Mouse (Mus musculus) left cerebral cortex, postnatal 10 days (tissue): ENCODE data around the gene Olfr494. TPM values are rescaled to one million over a fixed set of nuclear protein-coding genes. Genes with fewer than 3 reads are reported as not detected.

Experiments
- DNase-seq, 2 experiments: peaks; one replicate each; pipeline ENCODE4 v3.0.0; 2021 to 2022; ENCODE audit warnings: low spot score in 2 of 2, mixed read lengths in 1 of 2; ENCODE audit errors: extremely low spot score in 1 of 2
- intact Hi-C: fragments of 180-260 bp; cut with DNase I; formaldehyde crosslinking; loops from one replicate; pipeline ENCODE4 v1.15.1; 2025
- total RNA-seq, 2 experiments: library from RNA; stranded (reverse); gene quantifications; 2 replicates each; pipeline ENCODE4 v1.2.3; 2021

Olfr494 gene
- not detected for total RNA-seq

GRCm38 (mm10) chr7:108365035-108365434 is at the start of gene Olfr494:
TSS of gene Olfr494 (plus strand) at chr7:108365335.
- intact Hi-C loops: no loop called here
- no peak for DNase-seq

- intact Hi-C loops: no loop called here
- DNase-seq: no peak
Measured at GRCm38 (mm10) chr7:108323574-108323973, 41.6 kb upstream of the Olfr494 start, which contains the start of gene Olfr492. TSS of gene Olfr492 (minus strand) at chr7:108323674.

- DNase-seq: no peak
- intact Hi-C loops: no loop called here
Measured at GRCm38 (mm10) chr7:108346879-108347278, 18.3 kb upstream of the Olfr494 start, which contains the start of gene Olfr493. TSS of gene Olfr493 (minus strand) at chr7:108346979.

- DNase-seq: no peak
- intact Hi-C loops: no loop called here
Measured at GRCm38 (mm10) chr7:108392867-108393266, 27.7 kb downstream of the Olfr494 start, which contains the start of gene Olfr495. TSS of gene Olfr495 (plus strand) at chr7:108393167.

Other genes starting within 250 kb of the Olfr494 start
- gene Olfr484, start 237.9 kb upstream of the Olfr494 start, total RNA-seq: not detected
- not detected for gene Olfr485, start 205.5 kb upstream of the Olfr494 start, total RNA-seq
- not detected for gene Olfr486, start 192.6 kb upstream of the Olfr494 start, total RNA-seq
- gene Olfr487, start 150.7 kb upstream of the Olfr494 start, total RNA-seq: not detected
- not detected for gene Olfr488, start 107.0 kb upstream of the Olfr494 start, total RNA-seq
- gene Olfr490, start 76.4 kb upstream of the Olfr494 start, total RNA-seq: not detected
- gene Olfr491, start 51.9 kb upstream of the Olfr494 start, total RNA-seq: not detected
- not detected for gene Olfr492, start 41.7 kb upstream of the Olfr494 start, total RNA-seq
- gene Olfr493, start 18.4 kb upstream of the Olfr494 start, total RNA-seq: not detected
- gene Olfr495, start 27.8 kb downstream of the Olfr494 start, total RNA-seq: not detected
- gene Olfr497, start 55.1 kb downstream of the Olfr494 start, total RNA-seq: not detected
- gene Olfr498, start 100.0 kb downstream of the Olfr494 start, total RNA-seq: not detected
- not detected for gene Olfr502, start 159.7 kb downstream of the Olfr494 start, total RNA-seq
- gene Olfr503, start 179.2 kb downstream of the Olfr494 start, total RNA-seq: not detected
- not detected for gene Olfr504, start 200.5 kb downstream of the Olfr494 start, total RNA-seq
- not detected for gene Olfr506, start 245.5 kb downstream of the Olfr494 start, total RNA-seq